Mouse (Mus musculus) heart, embryonic 11.5 days (tissue): ENCODE data around the gene Prl3d2. TPM values are rescaled to one million over a fixed set of nuclear protein-coding genes. Genes with fewer than 3 reads are reported as not detected.
"Not testable (repeated sequence)": the region's sequence is repeated elsewhere in the genome, so short reads cannot be mapped to it uniquely, and the experiment has no call there.

Experiments used
- ATAC-seq: fragments of 200-750 bp; cut with Nextera tagmentation; replicated peaks from 2 replicates; pipeline ENCODE4 v1.8.0; 2017; ENCODE audit warnings: moderate library complexity; ENCODE audit not compliant: insufficient number of reproducible peaks, low FRiP score, low TSS enrichment
- H3K27ac ChIP-seq: fragments of 300-500 bp; sonication (generic); 2 replicates; pipeline ENCODE4 v1.5.1; 2014; ENCODE audit warnings: mild to moderate bottlenecking, low read depth, low read length
- H3K27me3 ChIP-seq: fragments of 300-500 bp; sonication (generic); 2 replicates; pipeline ENCODE4 v1.6.1; 2014; ENCODE audit warnings: mild to moderate bottlenecking, low read length, mixed read lengths; ENCODE audit not compliant: control insufficient read depth, insufficient read depth
- H3K36me3 ChIP-seq: fragments of 300-500 bp; sonication (generic); 2 replicates; pipeline ENCODE4 v1.6.1; 2014; ENCODE audit warnings: mild to moderate bottlenecking, low read length, moderate library complexity, mixed read lengths; ENCODE audit not compliant: control insufficient read depth, insufficient read depth
- H3K4me1 ChIP-seq: fragments of 300-500 bp; sonication (generic); 2 replicates; pipeline ENCODE4 v1.6.1; 2014; ENCODE audit warnings: low read length; ENCODE audit not compliant: control insufficient read depth, insufficient read depth
- H3K4me2 ChIP-seq: fragments of 300-500 bp; sonication (generic); 2 replicates; pipeline ENCODE4 v1.6.1; 2014; ENCODE audit warnings: mild to moderate bottlenecking, moderate library complexity
- H3K4me3 ChIP-seq: fragments of 300-500 bp; sonication (generic); 2 replicates; pipeline ENCODE4 v1.5.1; 2014; ENCODE audit warnings: low read depth, low read length
- H3K9ac ChIP-seq: fragments of 300-500 bp; sonication (generic); 2 replicates; pipeline ENCODE4 v1.6.1; 2014; ENCODE audit warnings: mild to moderate bottlenecking, low read depth, low read length, moderate library complexity
- H3K9me3 ChIP-seq: fragments of 300-500 bp; sonication (generic); replicated peaks from 2 replicates; pipeline ENCODE4 v1.6.1; 2016; ENCODE audit warnings: low read length; ENCODE audit not compliant: control insufficient read depth
- WGBS: fragments of 180-500 bp; shearing (Covaris S2); extraction: QIAGEN DNeasy Blood & Tissue Kit; methylation state at CpG from one replicate; pipeline ENCODE4 v1.1.7; 2014; ENCODE audit not compliant: insufficient replicate concordance; 5-methylcytosine and 5-hydroxymethylcytosine counted together
- polyA plus RNA-seq: library from polyadenylated mRNA; unstranded; fragments of >200 nt; fragmentation: Nextera tagmentation; extraction: Ambion mirVana; gene quantifications from 2 replicates; pipeline ENCODE4 v1.2.1, GENCODE M21; 2014

The Prl3d2 gene
- not detected in 2 replicates for polyA plus RNA-seq

DNA sequence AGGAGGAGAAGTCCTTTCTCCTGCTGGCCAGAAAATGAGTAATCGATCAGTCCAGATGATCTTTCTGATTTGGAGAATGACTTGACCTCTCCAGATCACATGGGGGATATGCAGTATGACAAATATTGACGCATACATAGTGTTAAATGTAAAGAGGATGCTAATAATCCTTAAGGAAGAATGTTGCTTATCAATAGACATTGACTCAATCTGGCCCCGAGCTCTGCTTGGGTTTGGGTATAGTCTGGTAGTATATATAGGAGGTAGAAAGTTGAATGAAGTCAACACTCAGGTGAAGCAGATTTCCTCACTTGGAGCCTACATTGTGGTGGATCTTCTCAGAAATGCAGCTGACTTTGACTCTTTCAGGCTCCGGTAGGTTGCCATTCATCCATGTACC is at the start of gene Prl3d2:
Gene Prl3d2, plus strand, starts transcription at position 301 of the 400 bp plus-strand sequence.
- not testable (repeated sequence) for ATAC-seq, H3K4me1 ChIP-seq, H3K27me3 ChIP-seq, H3K9me3 ChIP-seq, H3K27ac ChIP-seq, H3K4me3 ChIP-seq, H3K4me2 ChIP-seq, H3K36me3 ChIP-seq, H3K9ac ChIP-seq
- WGBS: 78% methylated on average over 3 of the region's 4 CpGs

DNA sequence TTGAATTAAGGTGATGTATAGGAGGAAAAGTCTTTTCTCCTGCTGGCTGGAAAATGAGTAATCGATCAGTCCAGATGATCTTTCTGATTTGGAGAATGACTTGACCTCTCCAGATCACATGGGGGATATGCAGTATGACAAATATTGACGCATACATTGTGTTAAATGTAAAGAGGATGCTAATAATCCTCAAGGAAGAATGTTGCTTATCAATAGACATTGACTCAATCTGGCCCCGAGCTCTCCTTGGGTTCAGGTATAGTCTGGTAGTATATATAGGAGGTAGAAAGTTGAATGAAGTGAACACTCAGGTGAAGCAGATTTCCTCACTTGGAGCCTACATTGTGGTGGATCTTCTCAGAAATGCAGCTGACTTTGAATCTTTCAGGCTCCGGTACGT is 27.6 kb upstream of the Prl3d2 start, which contains the start of gene Prl3d1:
Gene Prl3d1, plus strand, starts transcription at position 301 of the 400 bp plus-strand sequence.
- not testable (repeated sequence) for H3K9ac ChIP-seq, H3K4me1 ChIP-seq, H3K4me2 ChIP-seq, ATAC-seq, H3K36me3 ChIP-seq, H3K4me3 ChIP-seq, H3K9me3 ChIP-seq, H3K27me3 ChIP-seq, H3K27ac ChIP-seq
- 83% methylated on average over 5 of the region's 5 CpGs for WGBS

DNA sequence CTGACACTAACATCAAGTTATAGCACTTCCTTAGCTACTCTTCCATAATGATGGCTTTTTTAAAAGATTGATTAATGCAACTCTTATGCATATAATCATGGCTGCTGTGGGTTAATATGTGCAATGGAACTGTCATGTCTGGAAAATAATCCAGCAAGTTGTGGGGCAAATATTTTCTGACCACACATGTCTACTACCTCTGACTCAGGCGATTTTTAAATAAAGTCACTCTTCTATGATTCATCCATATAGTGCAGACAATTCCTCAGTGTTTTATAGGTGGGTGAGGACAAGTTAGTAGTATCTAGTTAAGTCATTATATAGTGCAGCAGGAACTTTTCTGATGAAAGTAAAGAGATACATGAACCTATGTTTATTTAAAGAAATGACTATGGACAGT is 26.8 kb downstream of the Prl3d2 start:
- Histone ChIP-seq H3K36me3 (no peaks in the 10 kb centered on the region), H3K9ac (no peak overlapping the region), H3K4me1 (no peaks in the 10 kb centered on the region), H3K27ac (no peak overlapping the region), H3K4me2 (no peak overlapping the region), H3K4me3 (no peak overlapping the region), H3K27me3 (no peaks in the 10 kb centered on the region), H3K9me3 (no peaks in the 10 kb centered on the region)
- WGBS: 60% methylated on average over 1 of the region's 1 CpGs
- no peak for ATAC-seq

DNA sequence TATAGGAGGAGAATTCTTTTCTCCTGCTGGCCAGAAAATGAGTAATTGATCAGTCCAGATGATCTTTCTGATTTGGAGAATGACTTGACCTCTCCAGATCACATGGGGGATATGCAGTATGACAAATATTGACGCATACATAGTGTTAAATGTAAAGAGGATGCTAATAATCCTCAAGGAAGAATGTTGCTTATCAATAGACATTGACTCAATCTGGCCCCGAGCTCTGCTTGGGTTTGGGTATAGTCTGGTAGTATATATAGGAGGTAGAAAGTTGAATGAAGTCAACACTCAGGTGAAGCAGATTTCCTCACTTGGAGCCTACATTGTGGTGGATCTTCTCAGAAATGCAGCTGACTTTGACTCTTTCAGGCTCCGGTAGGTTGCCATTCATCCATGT is 35.0 kb downstream of the Prl3d2 start, which contains the start of gene Prl3d3:
Gene Prl3d3, plus strand, starts transcription at position 301 of the 400 bp plus-strand sequence.
- 85% methylated on average over 2 of the region's 3 CpGs for WGBS
- not testable (repeated sequence) for H3K9me3 ChIP-seq, H3K36me3 ChIP-seq

More for the DNA sequence above, 35.0 kb downstream of the Prl3d2 start, which contains the start of gene Prl3d3:
- not testable (repeated sequence) for H3K27ac ChIP-seq, H3K27me3 ChIP-seq, H3K4me3 ChIP-seq, H3K4me2 ChIP-seq, H3K4me1 ChIP-seq, H3K9ac ChIP-seq, ATAC-seq

Other genes starting within 250 kb of the Prl3d2 start
- not detected in 2 replicates for gene Prl, start 64.1 kb upstream of the Prl3d2 start, polyA plus RNA-seq
- gene Prl3d1, start 27.5 kb upstream of the Prl3d2 start, polyA plus RNA-seq: not detected in 2 replicates
- not detected in 2 replicates for gene Prl3d3, start 35.1 kb downstream of the Prl3d2 start, polyA plus RNA-seq
- not detected in 2 replicates for gene Prl3c1, start 75.0 kb downstream of the Prl3d2 start, polyA plus RNA-seq
- gene Prl3b1, start 120.1 kb downstream of the Prl3d2 start, polyA plus RNA-seq: 0.24 and 0.25 TPM in 2 replicates
- 0.14 TPM in 1 of 2 replicates, not detected in the other for gene Prl3a1, start 137.7 kb downstream of the Prl3d2 start, polyA plus RNA-seq
- gene Prl6a1, start 190.9 kb downstream of the Prl3d2 start, polyA plus RNA-seq: not detected in 2 replicates
- gene Prl8a2, start 224.0 kb downstream of the Prl3d2 start, polyA plus RNA-seq: not detected in 2 replicates